Mouse (Mus musculus) lung, embryonic 15.5 days (tissue): ENCODE data around the gene Fxyd4. TPM values are rescaled to one million over a fixed set of nuclear protein-coding genes. Genes with fewer than 3 reads are reported as not detected.
A peak's percentile ranks its signal among the peaks of the same experiment; 100 is the strongest.

Experiments
- ATAC-seq: fragments of 200-750 bp; cut with Nextera tagmentation; 2 replicates; pipeline ENCODE4 v1.8.0; 2017; ENCODE audit warnings: moderate number of reproducible peaks, borderline replicate concordance; ENCODE audit not compliant: low FRiP score, low TSS enrichment; ENCODE audit errors: extremely low read depth
- H3K27ac ChIP-seq: fragments of 300-500 bp; sonication (generic); 2 replicates; pipeline ENCODE4 v1.5.1; 2015; ENCODE audit warnings: moderate library complexity, mild to moderate bottlenecking, inconsistent platforms
- H3K27me3 ChIP-seq: fragments of 300-500 bp; sonication (generic); 2 replicates; pipeline ENCODE4 v1.6.1; 2015; ENCODE audit warnings: inconsistent platforms
- H3K36me3 ChIP-seq: fragments of 300-500 bp; sonication (generic); 2 replicates; pipeline ENCODE4 v1.6.1; 2015; ENCODE audit warnings: inconsistent platforms
- H3K4me1 ChIP-seq: fragments of 300-500 bp; sonication (generic); 2 replicates; pipeline ENCODE4 v1.6.1; 2015; ENCODE audit warnings: inconsistent platforms
- H3K4me2 ChIP-seq: fragments of 300-500 bp; sonication (generic); 2 replicates; pipeline ENCODE4 v1.6.1; 2015; ENCODE audit warnings: inconsistent platforms, mild to moderate bottlenecking, moderate library complexity
- H3K4me3 ChIP-seq: fragments of 300-500 bp; sonication (generic); 2 replicates; pipeline ENCODE4 v1.5.1; 2015; ENCODE audit warnings: mild to moderate bottlenecking, inconsistent platforms
- H3K9ac ChIP-seq: fragments of 300-500 bp; sonication (generic); 2 replicates; pipeline ENCODE4 v1.6.1; 2015; ENCODE audit warnings: inconsistent platforms
- H3K9me3 ChIP-seq: fragments of 300-500 bp; sonication (generic); 2 replicates; pipeline ENCODE4 v1.6.1; 2016; ENCODE audit warnings: inconsistent platforms
- WGBS: fragments of 180-500 bp; shearing (Covaris S2); methylation state at CpG from one replicate; pipeline ENCODE4 v1.1.7; 2015; 5-methylcytosine and 5-hydroxymethylcytosine counted together
- polyA plus RNA-seq: library from polyadenylated mRNA; unstranded; fragments of >200 nt; fragmentation: Nextera tagmentation; extraction: Ambion mirVana; gene quantifications from 2 replicates; pipeline ENCODE4 v1.2.1, GENCODE M21; 2015

Fxyd4 gene
- 4.5 and 5.2 TPM in 2 replicates for polyA plus RNA-seq

DNA sequence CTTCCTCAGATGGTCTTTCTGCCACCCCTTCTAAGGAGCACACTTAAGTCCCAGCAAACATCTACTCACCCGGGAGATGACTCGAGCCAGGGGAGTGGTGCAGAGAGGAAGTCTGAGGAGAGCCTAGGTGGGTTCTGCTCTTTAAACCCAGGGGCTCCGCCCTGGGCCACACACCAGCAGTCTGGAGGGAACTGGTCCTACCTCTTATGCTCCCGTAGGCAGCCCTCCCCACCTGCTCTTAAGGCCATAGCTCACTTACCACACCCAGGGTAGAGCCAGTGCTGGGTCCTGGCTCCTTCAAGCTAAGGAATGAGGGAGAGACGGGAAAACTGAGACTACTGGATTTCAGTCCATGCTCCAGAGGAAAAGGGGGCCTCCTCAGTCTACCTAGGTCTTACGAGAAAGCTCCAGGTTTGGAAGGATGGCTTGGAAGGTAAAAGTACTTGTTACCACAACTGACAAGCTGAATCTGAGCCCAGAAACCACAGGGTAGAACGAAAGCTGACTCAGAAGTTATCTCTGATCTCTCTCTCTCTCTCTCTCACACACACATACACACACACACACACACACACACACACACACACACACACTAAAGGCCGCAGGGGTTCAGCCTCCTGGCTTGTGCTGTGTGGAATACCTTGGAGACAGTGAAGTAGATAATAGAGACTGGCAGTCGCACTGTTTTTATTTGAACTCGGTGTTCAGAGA is at the start of gene Fxyd4:
Fxyd4 (minus strand) TSS at position 471 of the 711 bp plus-strand sequence.
- Histone ChIP-seq H3K27me3 (no peaks in the 10 kb centered on the region), H3K9ac (no peak within 1 kb of the TSS), H3K27ac (0 out of 2 replicates have a peak within 1 kb of the TSS, but pooled peaks have one; percentile 10), H3K4me1 (peaks cover 5% of the 10 kb centered on the region; the same call in 1 of the 2 replicates), H3K36me3 (no peaks in the 10 kb centered on the region), H3K9me3 (no peaks in the 10 kb centered on the region), H3K4me2 (no peak within 1 kb of the TSS), H3K4me3 (no peak within 1 kb of the TSS)
- ATAC-seq, result peak; percentile 68; the same call in 1 of the 2 replicates
- WGBS, result 52% methylated on average over 10 of the region's 10 CpGs

GRCm38 (mm10) chr6:117987173-117987572 is 49.7 kb upstream of the Fxyd4 start:
- Histone ChIP-seq H3K36me3 (no peaks in the 10 kb centered on the region), H3K27me3 (no peaks in the 10 kb centered on the region), H3K4me2 (no peak overlapping the region), H3K4me3 (no peak overlapping the region), H3K4me1 (no peaks in the 10 kb centered on the region), H3K27ac (no peak overlapping the region), H3K9ac (no peak overlapping the region), H3K9me3 (no peaks in the 10 kb centered on the region)
- 54% methylated on average over 5 of the region's 5 CpGs for WGBS
- ATAC-seq, result no peak

DNA sequence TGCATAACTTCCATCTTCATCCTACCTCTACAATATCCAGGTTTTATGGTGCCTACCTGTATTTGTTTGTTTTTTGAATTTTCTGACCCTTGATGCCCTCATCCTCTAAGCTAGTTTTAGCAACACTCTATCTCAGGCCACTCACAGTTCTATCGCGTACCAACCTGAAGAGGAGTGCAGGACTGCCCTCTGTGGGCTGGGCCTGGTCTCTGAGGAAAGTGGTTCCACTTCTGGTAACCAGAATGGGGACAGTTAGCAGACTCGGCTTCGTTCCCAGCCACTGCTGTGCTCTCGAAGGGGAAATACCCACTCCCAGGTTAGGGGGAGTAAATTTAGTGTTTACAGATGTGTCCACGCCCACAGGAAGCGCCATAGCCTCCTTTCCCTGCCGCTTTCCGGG is 29.2 kb upstream of the Fxyd4 start:
- Histone ChIP-seq H3K9ac (no peak overlapping the region), H3K9me3 (no peaks in the 10 kb centered on the region), H3K4me1 (no peaks in the 10 kb centered on the region), H3K4me3 (no peak overlapping the region), H3K27me3 (no peaks in the 10 kb centered on the region), H3K27ac (no peak overlapping the region), H3K36me3 (no peaks in the 10 kb centered on the region), H3K4me2 (no peak overlapping the region)
- no peak for ATAC-seq
- 30% methylated on average over 9 of the region's 9 CpGs for WGBS

DNA sequence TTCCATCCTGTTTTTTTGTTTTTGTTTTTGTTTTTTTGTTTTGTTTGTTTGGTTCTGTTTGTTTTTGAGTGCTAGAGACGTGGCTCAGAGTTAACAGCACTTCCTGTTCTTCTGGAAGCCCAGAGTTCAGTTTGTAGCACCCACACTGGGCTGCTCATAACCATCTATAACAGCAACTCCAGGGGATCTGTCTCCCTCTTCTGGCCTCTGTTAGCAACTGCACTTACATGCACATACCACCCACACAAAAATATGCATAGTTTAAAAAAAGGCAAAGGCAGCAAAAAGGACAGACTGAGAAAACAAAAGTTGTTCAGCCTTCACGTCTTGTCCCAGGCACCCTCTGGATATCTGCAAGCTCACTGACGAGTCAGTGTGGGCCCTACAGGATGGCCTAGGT is 25.7 kb upstream of the Fxyd4 start:
- Histone ChIP-seq H3K4me3 (no peak overlapping the region), H3K4me1 (no peaks in the 10 kb centered on the region), H3K9ac (no peak overlapping the region), H3K9me3 (no peaks in the 10 kb centered on the region), H3K4me2 (no peak overlapping the region), H3K36me3 (no peaks in the 10 kb centered on the region), H3K27me3 (no peaks in the 10 kb centered on the region), H3K27ac (no peak overlapping the region)
- 77% methylated on average over 3 of the region's 3 CpGs for WGBS
- no peak for ATAC-seq

- Histone ChIP-seq H3K9ac (no peak overlapping the region), H3K4me3 (no peak overlapping the region), H3K36me3 (no peaks in the 10 kb centered on the region), H3K27ac (no peak overlapping the region), H3K4me2 (no peak overlapping the region), H3K27me3 (no peaks in the 10 kb centered on the region), H3K4me1 (0 out of 2 replicates have a peak, but pooled peaks cover 3% of the 10 kb centered on the region), H3K9me3 (no peaks in the 10 kb centered on the region)
- no peak for ATAC-seq
- WGBS, result 24% methylated on average over 14 of the region's 14 CpGs
These were observed 19.5 kb upstream of the Fxyd4 start for GRCm38 (mm10) chr6:117956851-117957501.

- Histone ChIP-seq H3K4me2 (no peak overlapping the region), H3K4me3 (no peak overlapping the region), H3K27me3 (no peaks in the 10 kb centered on the region), H3K4me1 (0 out of 2 replicates have a peak, but pooled peaks cover 3% of the 10 kb centered on the region), H3K36me3 (no peaks in the 10 kb centered on the region), H3K27ac (no peak overlapping the region), H3K9me3 (no peaks in the 10 kb centered on the region), H3K9ac (no peak overlapping the region)
- no peak for ATAC-seq
- WGBS, result 62% methylated on average over 6 of the region's 6 CpGs
These were observed 18.7 kb upstream of the Fxyd4 start for GRCm38 (mm10) chr6:117956161-117956560.

GRCm38 (mm10) chr6:117952330-117952729 is 14.8 kb upstream of the Fxyd4 start:
- Histone ChIP-seq H3K9me3 (no peaks in the 10 kb centered on the region), H3K9ac (no peak overlapping the region), H3K27ac (no peak overlapping the region), H3K4me1 (0 out of 2 replicates have a peak, but pooled peaks cover 3% of the 10 kb centered on the region), H3K4me3 (no peak overlapping the region), H3K27me3 (no peaks in the 10 kb centered on the region), H3K4me2 (no peak overlapping the region), H3K36me3 (no peaks in the 10 kb centered on the region)
- 86% methylated on average over 4 of the region's 4 CpGs for WGBS
- no peak for ATAC-seq

- no peaks in the 10 kb centered on the region for H3K36me3 ChIP-seq
- no peak for ATAC-seq
- WGBS, result 67% methylated on average over 2 of the region's 2 CpGs
- no peaks in the 10 kb centered on the region for H3K27me3 ChIP-seq
- H3K4me3 ChIP-seq, result no peak overlapping the region
- no peaks in the 10 kb centered on the region for H3K4me1 ChIP-seq
- H3K27ac ChIP-seq, result no peak overlapping the region
- no peak overlapping the region for H3K9ac ChIP-seq
- no peak overlapping the region for H3K4me2 ChIP-seq
- H3K9me3 ChIP-seq, result no peaks in the 10 kb centered on the region
These were observed 6.4 kb upstream of the Fxyd4 start for GRCm38 (mm10) chr6:117943899-117944298.

DNA sequence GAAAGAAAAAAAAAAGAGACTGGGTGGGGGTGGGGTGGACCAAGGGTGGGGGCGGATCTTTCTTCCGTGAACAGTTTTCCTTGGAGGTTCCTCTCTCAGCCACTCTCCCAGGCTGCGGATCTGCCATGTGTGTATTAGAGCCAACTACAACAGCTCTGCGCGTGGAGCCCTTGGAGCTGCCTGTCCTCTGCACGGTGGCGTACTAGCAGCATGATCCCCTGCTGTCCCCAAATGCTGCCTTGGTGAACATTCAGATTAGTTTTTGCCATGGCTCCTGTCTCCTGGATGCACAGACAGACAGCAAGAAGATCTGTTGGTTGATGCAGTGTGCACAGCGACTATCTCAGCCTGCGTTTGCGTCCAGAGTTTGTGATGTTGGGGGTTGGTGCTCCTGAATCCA is 5.3 kb upstream of the Fxyd4 start:
- Histone ChIP-seq H3K9ac (no peak overlapping the region), H3K4me3 (no peak overlapping the region), H3K9me3 (no peaks in the 10 kb centered on the region), H3K36me3 (no peaks in the 10 kb centered on the region), H3K27ac (no peak overlapping the region), H3K4me2 (no peak overlapping the region), H3K4me1 (no peaks in the 10 kb centered on the region), H3K27me3 (no peaks in the 10 kb centered on the region)
- no peak for ATAC-seq
- 68% methylated on average over 10 of the region's 10 CpGs for WGBS

GRCm38 (mm10) chr6:117938951-117939350 is 1.5 kb upstream of the Fxyd4 start:
- no peak for ATAC-seq
- H3K9me3 ChIP-seq, result no peaks in the 10 kb centered on the region
- H3K4me2 ChIP-seq, result no peak overlapping the region
- no peak overlapping the region for H3K9ac ChIP-seq
- H3K27ac ChIP-seq, result no peak overlapping the region
- no peaks in the 10 kb centered on the region for H3K27me3 ChIP-seq
- WGBS, result 86% methylated on average over 10 of the region's 10 CpGs
- H3K36me3 ChIP-seq, result no peaks in the 10 kb centered on the region
- no peak overlapping the region for H3K4me3 ChIP-seq
- H3K4me1 ChIP-seq, result peaks cover 5% of the 10 kb centered on the region; the same call in 1 of the 2 replicates

- peaks cover 5% of the 10 kb centered on the region; the same call in 1 of the 2 replicates for H3K4me1 ChIP-seq
- no peak overlapping the region for H3K4me2 ChIP-seq
- no peak overlapping the region for H3K27ac ChIP-seq
- no peak for ATAC-seq
- H3K36me3 ChIP-seq, result no peaks in the 10 kb centered on the region
- WGBS, result 82% methylated on average over 14 of the region's 14 CpGs
- no peaks in the 10 kb centered on the region for H3K9me3 ChIP-seq
- H3K9ac ChIP-seq, result no peak overlapping the region
- no peaks in the 10 kb centered on the region for H3K27me3 ChIP-seq
- no peak overlapping the region for H3K4me3 ChIP-seq
These were observed 1.5 kb downstream of the Fxyd4 start for GRCm38 (mm10) chr6:117935681-117936612.
